Mouse (Mus musculus): ENCODE data around the gene Gm21987.

DNA sequence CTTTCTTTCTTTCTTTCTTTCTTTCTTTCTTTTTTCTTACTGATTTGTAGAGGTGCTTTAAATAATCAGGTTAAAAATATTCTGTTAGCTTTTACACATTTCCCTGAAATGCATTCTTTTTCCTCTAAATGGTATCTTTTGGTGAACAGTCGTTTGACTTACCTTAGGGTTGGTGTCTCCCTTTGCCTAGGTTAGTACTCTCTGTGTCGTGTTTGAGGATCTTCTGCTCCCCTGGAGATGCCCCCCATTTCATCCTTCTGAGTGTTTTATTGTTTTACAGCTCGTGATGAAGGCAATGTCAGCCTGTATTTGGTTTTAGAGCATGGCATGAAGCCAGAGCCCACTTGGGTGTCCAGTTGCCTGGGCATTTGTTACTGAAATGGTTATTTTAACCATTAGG is 32.7 kb downstream of the Gm21987 start:
- TF ChIP-seq EP300 (IDR thresholded peaks at IDR 0.05; ENCODE audit: low read length) (no peak), MAFK (IDR thresholded peaks at IDR 0.05; ENCODE audit: insufficient replicate concordance, low read length) (no peak), POLR2A (IDR thresholded peaks at IDR 0.05; ENCODE audit: low read depth, low read length) (no peak), GABPA (IDR thresholded peaks at IDR 0.05; ENCODE audit: insufficient replicate concordance, low read depth, low read length) (no peak), CTCF (conservative IDR thresholded peaks at IDR 0.05 in 1 of 2, IDR thresholded peaks at IDR 0.05 in 1 of 2; ENCODE audit: low read depth in 2 of 2, low read length in 2 of 2) (no peak), NRF1 (IDR thresholded peaks at IDR 0.05; ENCODE audit: low read depth, low read length) (no peak), RAD21 (IDR thresholded peaks at IDR 0.05; ENCODE audit: low read depth, low read length) (no peak), HCFC1 (IDR thresholded peaks at IDR 0.05; ENCODE audit: low read depth, low read length) (no peak), MYC (IDR thresholded peaks at IDR 0.05; ENCODE audit: low read depth, low read length) (no peak), USF2 (conservative IDR thresholded peaks at IDR 0.05; ENCODE audit: low read depth, low read length) (no peak)

Data from CH12.LX (cell line).